Mouse (Mus musculus) CH12.LX (cell line): ENCODE measurements around the gene Bend3. TPM values are rescaled to one million over a fixed set of nuclear protein-coding genes. Genes with fewer than 3 reads are reported as not detected.

Experiments
- DNase-seq: peaks from one replicate; pipeline ENCODE4 v3.0.0-alpha.2; 2013; ENCODE audit errors: extremely low read depth
- H3K27ac ChIP-seq: 2 replicates; pipeline ENCODE4 v1.5.1; 2012; ENCODE audit warnings: low read depth, mild to moderate bottlenecking, control low read depth, moderate library complexity; ENCODE audit not compliant: insufficient read depth
- H3K27me3 ChIP-seq: replicated peaks from 2 replicates; pipeline ENCODE3; 2012; ENCODE audit warnings: inconsistent platforms
- H3K36me3 ChIP-seq, 2 experiments: replicated peaks in 1 of 2; 2 replicates each; pipeline versions ENCODE3 to v1.6.1; 2012; ENCODE audit warnings: inconsistent platforms in 1 of 2, low read length in 1 of 2, mild to moderate bottlenecking in 1 of 2, mixed read lengths in 1 of 2, moderate library complexity in 1 of 2; ENCODE audit not compliant: control insufficient read depth in 1 of 2, insufficient read depth in 1 of 2
- H3K4me1 ChIP-seq, 2 experiments: 2 replicates each; pipeline ENCODE4 v1.6.1; 2012; ENCODE audit warnings: inconsistent platforms in 1 of 2, moderate library complexity in 1 of 2; ENCODE audit not compliant: insufficient read depth in 2 of 2, control insufficient read depth in 1 of 2
- H3K4me2 ChIP-seq: 2 replicates; pipeline ENCODE4 v1.6.1; 2012; ENCODE audit warnings: low read depth, mild to moderate bottlenecking, control low read depth; ENCODE audit not compliant: poor library complexity, insufficient read depth, severe bottlenecking
- H3K4me3 ChIP-seq, 3 experiments: fragments of 150-350 bp in 1 of 3; sonication (generic) in 1 of 3; replicated peaks in 1 of 3; 2 replicates each; pipeline versions ENCODE3 to v1.5.1; 2011 to 2012; ENCODE audit warnings: low read depth in 2 of 3, low read length in 2 of 3, mild to moderate bottlenecking in 2 of 3, moderate library complexity in 2 of 3, control low read depth in 1 of 3, improper control_type of control experiment in 1 of 3, inconsistent platforms in 1 of 3, mixed read lengths in 1 of 3; ENCODE audit not compliant: poor library complexity in 1 of 3
- H3K79me2 ChIP-seq: replicated peaks from 2 replicates; pipeline ENCODE4 v1.6.1; 2012; ENCODE audit warnings: mild to moderate bottlenecking, moderate library complexity; ENCODE audit not compliant: control insufficient read depth, poor library complexity, insufficient read depth, severe bottlenecking; ENCODE audit errors: extremely low read depth
- H3K9ac ChIP-seq: 2 replicates; pipeline ENCODE4 v1.6.1; 2012; ENCODE audit warnings: low read depth, mild to moderate bottlenecking, control low read depth, moderate library complexity; ENCODE audit not compliant: insufficient read depth
- H3K9me3 ChIP-seq: replicated peaks from 2 replicates; pipeline ENCODE3; 2012; ENCODE audit warnings: low read length, inconsistent platforms, mixed read lengths
- BHLHE40 ChIP-seq: IDR thresholded peaks from 2 replicates; pipeline ENCODE4 v1.6.1; 2011; ENCODE audit warnings: mild to moderate bottlenecking, low read depth, low read length, improper control_type of control experiment
- CHD1 ChIP-seq: IDR thresholded peaks from 2 replicates; pipeline ENCODE4 v1.6.1; 2012; ENCODE audit warnings: low read depth, low read length, improper control_type of control experiment, inconsistent platforms
- CHD2 ChIP-seq: IDR thresholded peaks from 2 replicates; pipeline ENCODE4 v1.6.1; 2011; ENCODE audit warnings: low read length, improper control_type of control experiment
- CTCF ChIP-seq, 2 experiments: IDR thresholded peaks in 1 of 2; conservative IDR thresholded peaks in 1 of 2; 2 replicates each; pipeline ENCODE4 v1.5.1; 2011 to 2012; ENCODE audit warnings: low read depth in 2 of 2, low read length in 2 of 2, improper control_type of control experiment in 1 of 2, inconsistent platforms in 1 of 2, mild to moderate bottlenecking in 1 of 2, moderate library complexity in 1 of 2
- E2F4 ChIP-seq: IDR thresholded peaks from 2 replicates; pipeline ENCODE4 v1.6.1; 2011; ENCODE audit warnings: low read depth, low read length, improper control_type of control experiment; ENCODE audit not compliant: insufficient replicate concordance
- ELF1 ChIP-seq: IDR thresholded peaks from 2 replicates; pipeline ENCODE4 v1.6.1; 2014; ENCODE audit warnings: low read depth, mild to moderate bottlenecking, inconsistent platforms, low read length, improper control_type of control experiment
- EP300 ChIP-seq: IDR thresholded peaks from 2 replicates; pipeline ENCODE4 v1.6.1; 2011; ENCODE audit warnings: low read length, improper control_type of control experiment
- ETS1 ChIP-seq: conservative IDR thresholded peaks from 2 replicates; pipeline ENCODE4 v1.6.1; 2012; ENCODE audit warnings: low read depth, mild to moderate bottlenecking, inconsistent platforms, low read length, improper control_type of control experiment, moderate library complexity
- GABPA ChIP-seq: IDR thresholded peaks from 2 replicates; pipeline ENCODE4 v1.6.1; 2012; ENCODE audit warnings: low read depth, low read length, improper control_type of control experiment, inconsistent platforms; ENCODE audit not compliant: insufficient replicate concordance
- HCFC1 ChIP-seq: IDR thresholded peaks from 2 replicates; pipeline ENCODE4 v1.6.1; 2012; ENCODE audit warnings: low read depth, mild to moderate bottlenecking, inconsistent platforms, low read length, improper control_type of control experiment
- IRF4 ChIP-seq: IDR thresholded peaks from 2 replicates; pipeline ENCODE4 v1.6.1; 2014; ENCODE audit warnings: low read depth, mild to moderate bottlenecking, inconsistent platforms, low read length, improper control_type of control experiment
- JUN ChIP-seq: IDR thresholded peaks from 2 replicates; pipeline ENCODE4 v1.6.1; 2011; ENCODE audit warnings: low read depth, mild to moderate bottlenecking, low read length, improper control_type of control experiment, moderate library complexity; ENCODE audit not compliant: insufficient read depth
- JUND ChIP-seq: conservative IDR thresholded peaks from 2 replicates; pipeline ENCODE4 v1.6.1; 2011; ENCODE audit warnings: low read depth, low read length, improper control_type of control experiment
- KAT2A ChIP-seq: IDR thresholded peaks from 2 replicates; pipeline ENCODE4 v1.6.1; 2012; ENCODE audit warnings: low read length, improper control_type of control experiment, inconsistent platforms; ENCODE audit not compliant: insufficient replicate concordance
- MAFK ChIP-seq: IDR thresholded peaks from 2 replicates; pipeline ENCODE4 v1.6.1; 2011; ENCODE audit warnings: low read length, improper control_type of control experiment; ENCODE audit not compliant: insufficient replicate concordance
- MAX ChIP-seq: IDR thresholded peaks from 2 replicates; pipeline ENCODE4 v1.6.1; 2011; ENCODE audit warnings: low read length, improper control_type of control experiment
- MAZ ChIP-seq: IDR thresholded peaks from 2 replicates; pipeline ENCODE4 v1.6.1; 2012; ENCODE audit warnings: low read depth, mild to moderate bottlenecking, inconsistent platforms, low read length, improper control_type of control experiment, moderate library complexity
- MEF2A ChIP-seq: IDR thresholded peaks from 2 replicates; pipeline ENCODE4 v1.6.1; 2014; ENCODE audit warnings: low read depth, mild to moderate bottlenecking, inconsistent platforms, low read length, improper control_type of control experiment, borderline replicate concordance
- MXI1 ChIP-seq: IDR thresholded peaks from 2 replicates; pipeline ENCODE4 v1.6.1; 2011; ENCODE audit warnings: mild to moderate bottlenecking, low read depth, low read length, improper control_type of control experiment
- MYC ChIP-seq: IDR thresholded peaks from 2 replicates; pipeline ENCODE4 v1.6.1; 2011; ENCODE audit warnings: low read depth, mild to moderate bottlenecking, improper control_type of control experiment, low read length
- NELFE ChIP-seq: IDR thresholded peaks from 2 replicates; pipeline ENCODE4 v1.6.1; 2011; ENCODE audit warnings: low read depth, low read length, improper control_type of control experiment
- NRF1 ChIP-seq: IDR thresholded peaks from 2 replicates; pipeline ENCODE4 v1.6.1; 2014; ENCODE audit warnings: low read depth, mild to moderate bottlenecking, inconsistent platforms, low read length, improper control_type of control experiment, moderate library complexity
- PAX5 ChIP-seq: IDR thresholded peaks from 2 replicates; pipeline ENCODE4 v1.6.1; 2012; ENCODE audit warnings: low read length, inconsistent platforms, mixed read lengths
- POLR2A ChIP-seq: IDR thresholded peaks from 2 replicates; pipeline ENCODE4 v1.6.1; 2011; ENCODE audit warnings: low read depth, mild to moderate bottlenecking, improper control_type of control experiment, low read length
- POLR2AphosphoS2 ChIP-seq: IDR thresholded peaks from 2 replicates; pipeline ENCODE4 v1.6.1; 2011; ENCODE audit warnings: low read depth, low read length, improper control_type of control experiment
- RAD21 ChIP-seq: IDR thresholded peaks from 2 replicates; pipeline ENCODE4 v1.6.1; 2011; ENCODE audit warnings: low read depth, mild to moderate bottlenecking, low read length, improper control_type of control experiment, moderate library complexity
- RCOR1 ChIP-seq: conservative IDR thresholded peaks from 2 replicates; pipeline ENCODE4 v1.6.1; 2012; ENCODE audit warnings: low read depth, mild to moderate bottlenecking, inconsistent platforms, low read length, improper control_type of control experiment
- SIN3A ChIP-seq: IDR thresholded peaks from 2 replicates; pipeline ENCODE4 v1.6.1; 2012; ENCODE audit warnings: low read length, improper control_type of control experiment, inconsistent platforms
- SMC3 ChIP-seq: IDR thresholded peaks from 2 replicates; pipeline ENCODE4 v1.6.1; 2011; ENCODE audit warnings: low read depth, low read length, improper control_type of control experiment
- TBP ChIP-seq: conservative IDR thresholded peaks from 2 replicates; pipeline ENCODE4 v1.6.1; 2011; ENCODE audit warnings: low read depth, low read length, improper control_type of control experiment
- TCF12 ChIP-seq: IDR thresholded peaks from 2 replicates; pipeline ENCODE4 v1.6.1; 2014; ENCODE audit warnings: low read depth, mild to moderate bottlenecking, inconsistent platforms, low read length, improper control_type of control experiment
- UBTF ChIP-seq: IDR thresholded peaks from 2 replicates; pipeline ENCODE4 v1.6.1; 2012; ENCODE audit warnings: low read depth, mild to moderate bottlenecking, inconsistent platforms, low read length, improper control_type of control experiment, moderate library complexity
- USF1 ChIP-seq: IDR thresholded peaks from 2 replicates; pipeline ENCODE4 v1.6.1; 2014; ENCODE audit warnings: low read depth, mild to moderate bottlenecking, inconsistent platforms, low read length, improper control_type of control experiment
- USF2 ChIP-seq: conservative IDR thresholded peaks from 2 replicates; pipeline ENCODE4 v1.6.1; 2011; ENCODE audit warnings: low read depth, low read length, improper control_type of control experiment
- ZC3H11A ChIP-seq: IDR thresholded peaks from 2 replicates; pipeline ENCODE4 v1.6.1; 2012; ENCODE audit warnings: low read depth, mild to moderate bottlenecking, inconsistent platforms, low read length, improper control_type of control experiment
- ZKSCAN1 ChIP-seq: IDR thresholded peaks from 2 replicates; pipeline ENCODE4 v1.6.1; 2012; ENCODE audit warnings: low read depth, inconsistent platforms, low read length, improper control_type of control experiment, borderline replicate concordance
- ZMIZ1 ChIP-seq: IDR thresholded peaks from 2 replicates; pipeline ENCODE4 v1.6.1; 2012; ENCODE audit warnings: low read depth, mild to moderate bottlenecking, inconsistent platforms, low read length, improper control_type of control experiment
- ZNF384 ChIP-seq: IDR thresholded peaks from 2 replicates; pipeline ENCODE4 v1.6.1; 2012; ENCODE audit warnings: low read depth, low read length, improper control_type of control experiment, inconsistent platforms
- dilution Hi-C: fragments of 300-500 bp; cut with MboI; formaldehyde crosslinking; loops from 2 replicates; pipeline ENCODE4 v1.14.3; 2020; ENCODE audit warnings: low sequenced_read_pairs; ENCODE audit not compliant: extremely low pct_unique_long_range_greater_than_20kb, extremely low pct_ligation_motif_present
- in situ Hi-C: fragments of 300-500 bp; cut with MboI; formaldehyde crosslinking; loops from 3 replicates; pipeline ENCODE4 v1.14.3; 2019; ENCODE audit warnings: low sequenced_read_pairs, low pct_ligation_motif_present, low pct_unique_long_range_greater_than_20kb, mixed read lengths
- polyA plus RNA-seq: library from polyadenylated mRNA; unstranded; fragments of >175 nt; gene quantifications from 2 replicates; pipeline ENCODE4 v1.2.1, GENCODE M21; 2012; ENCODE audit warnings: low read depth; ENCODE audit not compliant: insufficient read length
- total RNA-seq, 2 experiments: library from RNA; depleted of rRNA; stranded (reverse); fragments of 300-350 nt in 1 of 2; fragments of >200 nt in 1 of 2; gene quantifications; 2 replicates each; pipeline ENCODE4 v1.2.3; 2012 to 2014

Bend3 gene
- total and polyA plus RNA-seq, 3 experiments: 7.4 to 18.9 (median 8.7) TPM

GRCm38 (mm10) chr10:43549411-43549810 is 70.8 kb downstream of the Bend3 start:
- H3K4me1 ChIP-seq: peaks cover 0 to 9% of the 10 kb centered on the region in 2 experiments; a peak in 2 of 4 replicates
- DNase-seq: peak; percentile 58
- H3K79me2 ChIP-seq: no peaks in the 10 kb centered on the region
- in situ Hi-C loops: no loop called here
- H3K9ac ChIP-seq: peak overlapping the region; percentile 27; the same call in 1 of the 2 replicates
- dilution Hi-C loops: no loop called here
- TF ChIP-seq MEF2A (no peak), CHD2 (no peak), USF1 (no peak), ZKSCAN1 (no peak), RAD21 (peak; percentile 72), ELF1 (peak; percentile 15; the same call in 1 of the 2 replicates), ZC3H11A (peak; percentile 5; the same call in 1 of the 2 replicates), POLR2A (0 out of 2 replicates have a peak, but pooled peaks have one; percentile 22), PAX5 (no peak), MAZ (no peak), MYC (0 out of 2 replicates have a peak, but pooled peaks have one; percentile 41), ETS1 (no peak), RCOR1 (no peak), SIN3A (no peak), SMC3 (peak; percentile 77), IRF4 (peak; percentile 43; the same call in 1 of the 2 replicates), MAFK (no peak), USF2 (no peak), JUN (no peak), HCFC1 (no peak), TBP (0 out of 2 replicates have a peak, but pooled peaks have one; percentile 31), GABPA (no peak), UBTF (peak; percentile 46; the same call in 1 of the 2 replicates), MXI1 (no peak), TCF12 (peak; percentile 43; the same call in 1 of the 2 replicates), JUND (peak; percentile 29; the same call in 1 of the 2 replicates), ZNF384 (peak; percentile 78), KAT2A (no peak), ZMIZ1 (no peak), EP300 (no peak), CHD1 (no peak), E2F4 (0 out of 2 replicates have a peak, but pooled peaks have one; percentile 9), NELFE (no peak), MAX (no peak), BHLHE40 (no peak), NRF1 (peak; percentile 28; the same call in 1 of the 2 replicates), CTCF (conservative IDR thresholded peaks at IDR 0.05 in 1 of 2, IDR thresholded peaks at IDR 0.05 in 1 of 2; ENCODE audit: low read depth in 2 of 2, low read length in 2 of 2) (peak; percentile 32 to 86), POLR2AphosphoS2 (no peak)
- H3K27ac ChIP-seq: no peak overlapping the region
- H3K36me3 ChIP-seq: no peaks in the 10 kb centered on the region
- no peaks in the 10 kb centered on the region for H3K27me3 ChIP-seq
- peaks cover 5% of the 10 kb centered on the region for H3K9me3 ChIP-seq
- H3K4me3 ChIP-seq: no peak overlapping the region
- peak overlapping the region; percentile 61; the same call in 1 of the 2 replicates for H3K4me2 ChIP-seq
